Mouse (Mus musculus) Patski (cell line): ENCODE results near the gene Apoa4. TPM values are rescaled to one million over a fixed set of nuclear protein-coding genes. Genes with fewer than 3 reads are reported as not detected.

Experiments
- ATAC-seq: fragments of 100-300 bp; one replicate; pipeline ENCODE4 v1.8.0; 2021
- CTCF ChIA-PET: fragments of 350-600 bp; sonication (Branson Sonifier 250); formaldehyde crosslinking; loops from one replicate; lab custom pipeline; 2022; ENCODE audit warnings: inconsistent platforms; lab: Charles Lee
- POLR2A ChIA-PET: fragments of 350-600 bp; sonication (Branson Sonifier 250); formaldehyde crosslinking; loops from one replicate; lab custom pipeline; 2022; ENCODE audit warnings: antibody characterized with exemption, inconsistent platforms; lab: Charles Lee
- DNase-seq: peaks from one replicate; pipeline ENCODE4 v3.0.0-alpha.2; 2011; ENCODE audit warnings: low read depth, low spot score
- H3K27me3 ChIP-seq: fragments of 371-371 bp; one replicate; pipeline ENCODE4 v1.5.1; 2021
- CTCF ChIP-seq: fragments of 100-300 bp; IDR thresholded peaks from one replicate; pipeline ENCODE4 v1.5.1; 2021
- in situ Hi-C: fragments of 300-500 bp; cut with MboI; formaldehyde crosslinking; loops from 3 replicates; pipeline ENCODE4 v1.11.1; 2018; ENCODE audit warnings: low pct_unique_long_range_greater_than_20kb, mixed read lengths
- polyA plus RNA-seq: library from polyadenylated mRNA; unstranded; gene quantifications from one replicate; pipeline ENCODE4 v1.2.3, GENCODE M21; 2021

Apoa4 gene
- polyA plus RNA-seq, 1 experiment from 2014 or later, result not detected

GRCm38 (mm10) chr9:46224101-46224500, 16.4 kb upstream of the Apoa4 start:
- no peak for TF ChIP-seq CTCF
- ATAC-seq (no peak), DNase-seq (no peak)
- in situ Hi-C loops, result no loop called here
- ChIA-PET POLR2A (no interaction called here), CTCF (no interaction called here)
- no peaks in the 10 kb centered on the region for H3K27me3 ChIP-seq

GRCm38 (mm10) chr9:46224945-46225660, 15.4 kb upstream of the Apoa4 start:
- DNase-seq (no peak), ATAC-seq (no peak)
- ChIA-PET POLR2A (no interaction called here), CTCF (no interaction called here)
- no peaks in the 10 kb centered on the region for H3K27me3 ChIP-seq
- in situ Hi-C loops, result no loop called here
- TF ChIP-seq CTCF, result no peak

- H3K27me3 ChIP-seq, result no peaks in the 10 kb centered on the region
- TF ChIP-seq CTCF, result no peak
- no peak for ATAC-seq
- CTCF ChIA-PET, result no interaction called here
- DNase-seq, result no peak
- in situ Hi-C loops, result no loop called here
- POLR2A ChIA-PET, result interaction anchor here (1.0 kb wide), 1 partner anchor 10 kb away, joined by 3 read pairs; no protein-coding TSS in a partner anchor
These were observed 13.4 kb upstream of the Apoa4 start for GRCm38 (mm10) chr9:46227064-46227614.

GRCm38 (mm10) chr9:46228491-46228890, 12.0 kb upstream of the Apoa4 start, which contains the start of gene Apoa1:
Gene Apoa1, plus strand, starts transcription at chr9:46228580.
- no peak for TF ChIP-seq CTCF
- ChIA-PET CTCF (interaction anchor here (1.3 to 2.3 kb wide), 3 partner anchors 11 to 24 kb away, joined by 3 to 19 read pairs (median 3); no protein-coding TSS in a partner anchor), POLR2A (interaction anchor here (2.3 kb wide), 1 partner anchor 13 kb away, joined by 12 read pairs; no protein-coding TSS in a partner anchor)
- H3K27me3 ChIP-seq, result no peaks in the 10 kb centered on the region
- ATAC-seq, result no peak
- no peak for DNase-seq
- in situ Hi-C loops, result no loop called here

- ChIA-PET CTCF (interaction anchor here (0.9 to 2.3 kb wide), 11 partner anchors 9 to 265 kb away, joined by 3 to 19 read pairs (median 4); no protein-coding TSS in a partner anchor), POLR2A (interaction anchor here (2.3 kb wide), 1 partner anchor 14 kb away, joined by 12 read pairs; no protein-coding TSS in a partner anchor)
These were observed 10.7 kb upstream of the Apoa4 start for GRCm38 (mm10) chr9:46229573-46230449.

GRCm38 (mm10) chr9:46230450-46230975, 10.0 kb upstream of the Apoa4 start:
- TF ChIP-seq CTCF, result no peak
- POLR2A ChIA-PET, result interaction anchor here (2.3 kb wide), 1 partner anchor 15 kb away, joined by 12 read pairs; no protein-coding TSS in a partner anchor
- no peak for ATAC-seq

More at GRCm38 (mm10) chr9:46229573-46230449, 10.7 kb upstream of the Apoa4 start:
- peaks cover 4% of the 10 kb centered on the region for H3K27me3 ChIP-seq
- peak; percentile 99 for TF ChIP-seq CTCF
- in situ Hi-C loops, result no loop called here
- DNase-seq, result peak; percentile 25
- peak; percentile 82 for ATAC-seq

GRCm38 (mm10) chr9:46235196-46235595, 5.3 kb upstream of the Apoa4 start:
- ChIA-PET CTCF (interaction anchor here (0.7 kb wide), 1 partner anchor 314 kb away, joined by 3 read pairs; no protein-coding TSS in a partner anchor), POLR2A (no interaction called here)
- TF ChIP-seq CTCF, result no peak
- in situ Hi-C loops, result no loop called here
- DNase-seq, result no peak
- peaks cover 14% of the 10 kb centered on the region for H3K27me3 ChIP-seq
- ATAC-seq, result no peak

More at GRCm38 (mm10) chr9:46230450-46230975, 10.0 kb upstream of the Apoa4 start:
- CTCF ChIA-PET, result interaction anchor here (1.0 to 2.3 kb wide), 9 partner anchors 9 to 266 kb away, joined by 3 to 19 read pairs (median 5); no protein-coding TSS in a partner anchor
- no peak for DNase-seq
- H3K27me3 ChIP-seq, result peaks cover 4% of the 10 kb centered on the region
- in situ Hi-C loops, result no loop called here

GRCm38 (mm10) chr9:46235596-46235648, 5.1 kb upstream of the Apoa4 start, which contains the start of gene Apoc3:
Gene Apoc3, minus strand, starts transcription at chr9:46235636.
- POLR2A ChIA-PET, result no interaction called here
- peaks cover 16% of the 10 kb centered on the region for H3K27me3 ChIP-seq
- in situ Hi-C loops, result no loop called here
- TF ChIP-seq CTCF, result no peak
- DNase-seq, result no peak
- CTCF ChIA-PET, result interaction anchor here (0.7 kb wide), 1 partner anchor 315 kb away, joined by 3 read pairs; no protein-coding TSS in a partner anchor
- no peak for ATAC-seq

- H3K27me3 ChIP-seq, result peaks cover 18% of the 10 kb centered on the region
- POLR2A ChIA-PET, result no interaction called here
- ATAC-seq, result no peak
- DNase-seq, result no peak
- CTCF ChIA-PET, result interaction anchor here (0.7 kb wide), 1 partner anchor 315 kb away, joined by 3 read pairs; no protein-coding TSS in a partner anchor
- in situ Hi-C loops, result no loop called here
- TF ChIP-seq CTCF, result no peak
These were observed 4.8 kb upstream of the Apoa4 start for GRCm38 (mm10) chr9:46235649-46236048.

- ChIA-PET CTCF (interaction anchor here (2.3 kb wide), 1 partner anchor 9 kb away, joined by 8 read pairs; no protein-coding TSS in a partner anchor), POLR2A (no interaction called here)
- peaks cover 43% of the 10 kb centered on the region for H3K27me3 ChIP-seq
- DNase-seq (no peak), ATAC-seq (no peak)
- in situ Hi-C loops, result no loop called here
- no peak for TF ChIP-seq CTCF
These were observed 1.6 kb upstream of the Apoa4 start for GRCm38 (mm10) chr9:46238850-46239249.
